Mouse (Mus musculus) brain, embryonic 14.5 days (tissue): ENCODE data around the gene Rab12.

ENCODE experiments used
- CTCF ChIP-seq: fragments of 200-500 bp; IDR thresholded peaks from 2 replicates; pipeline ENCODE4 v1.5.1; 2012; ENCODE audit warnings: inconsistent platforms, mild to moderate bottlenecking, moderate library complexity, borderline replicate concordance; ENCODE audit not compliant: insufficient read depth, insufficient read length; ENCODE audit errors: extremely low read depth
- POLR2A ChIP-seq: fragments of 200-500 bp; IDR thresholded peaks from 2 replicates; pipeline ENCODE4 v1.6.1; 2012; ENCODE audit warnings: mild to moderate bottlenecking, inconsistent platforms, borderline replicate concordance; ENCODE audit not compliant: poor library complexity, insufficient read depth, insufficient read length, severe bottlenecking; ENCODE audit errors: extremely low read depth

- TF ChIP-seq CTCF: no peak
- no peak for TF ChIP-seq POLR2A
Measured at GRCm38 (mm10) chr17:66471775-66472174, 47.8 kb downstream of the Rab12 start.
